Mouse (Mus musculus) intestine, embryonic 14.5 days (tissue): ENCODE measurements around the gene Gm48552. TPM values are rescaled to one million over a fixed set of nuclear protein-coding genes. Genes with fewer than 3 reads are reported as not detected.

Source experiments
- ATAC-seq: fragments of 200-750 bp; cut with Nextera tagmentation; replicated peaks from 2 replicates; pipeline ENCODE4 v1.8.0; 2017; ENCODE audit warnings: low read depth, moderate number of reproducible peaks, moderate TSS enrichment, moderate library complexity; ENCODE audit not compliant: low FRiP score, low TSS enrichment
- DNase-seq: peaks from one replicate; pipeline ENCODE4 v3.0.0-alpha.2; 2018; ENCODE audit warnings: low spot score
- H3K27ac ChIP-seq: fragments of 300-500 bp; sonication (generic); 2 replicates; pipeline ENCODE4 v1.5.1; 2014; ENCODE audit warnings: low read depth, mild to moderate bottlenecking, control low read depth
- H3K27me3 ChIP-seq: fragments of 300-500 bp; sonication (generic); replicated peaks from 2 replicates; pipeline ENCODE4 v1.6.1; 2014; ENCODE audit warnings: low read length, control low read depth; ENCODE audit not compliant: control insufficient read depth, insufficient read depth
- H3K36me3 ChIP-seq: fragments of 300-500 bp; sonication (generic); 2 replicates; pipeline ENCODE4 v1.6.1; 2014; ENCODE audit warnings: low read length, control low read depth; ENCODE audit not compliant: control insufficient read depth, insufficient read depth
- H3K4me1 ChIP-seq: fragments of 300-500 bp; sonication (generic); replicated peaks from 2 replicates; pipeline ENCODE4 v1.6.1; 2014; ENCODE audit warnings: low read length, control low read depth, mixed read lengths; ENCODE audit not compliant: control insufficient read depth, insufficient read depth
- H3K4me2 ChIP-seq: fragments of 300-500 bp; sonication (generic); 2 replicates; pipeline ENCODE4 v1.6.1; 2014; ENCODE audit warnings: low read length
- H3K4me3 ChIP-seq: fragments of 300-500 bp; sonication (generic); 2 replicates; pipeline ENCODE4 v1.5.1; 2014; ENCODE audit warnings: low read depth, low read length, control low read depth, mixed read lengths
- H3K9ac ChIP-seq: fragments of 300-500 bp; sonication (generic); 2 replicates; pipeline ENCODE4 v1.6.1; 2014; ENCODE audit warnings: mild to moderate bottlenecking, low read length
- H3K9me3 ChIP-seq: fragments of 300-500 bp; sonication (generic); 2 replicates; pipeline ENCODE4 v1.6.1; 2016; ENCODE audit warnings: low read length, control low read depth; ENCODE audit not compliant: control insufficient read depth
- WGBS: fragments of 180-500 bp; shearing (Covaris S2); extraction: QIAGEN DNeasy Blood & Tissue Kit; methylation state at CpG from one replicate; pipeline ENCODE4 v1.1.7; 2014; 5-methylcytosine and 5-hydroxymethylcytosine counted together
- polyA plus RNA-seq: library from polyadenylated mRNA; unstranded; fragments of >200 nt; fragmentation: Nextera tagmentation; extraction: Ambion mirVana; gene quantifications from 2 replicates; pipeline ENCODE4 v1.2.1, GENCODE M21; 2014

Gm48552 gene
- polyA plus RNA-seq, 1 experiment from 2014 or later = 0.37 TPM

DNA sequence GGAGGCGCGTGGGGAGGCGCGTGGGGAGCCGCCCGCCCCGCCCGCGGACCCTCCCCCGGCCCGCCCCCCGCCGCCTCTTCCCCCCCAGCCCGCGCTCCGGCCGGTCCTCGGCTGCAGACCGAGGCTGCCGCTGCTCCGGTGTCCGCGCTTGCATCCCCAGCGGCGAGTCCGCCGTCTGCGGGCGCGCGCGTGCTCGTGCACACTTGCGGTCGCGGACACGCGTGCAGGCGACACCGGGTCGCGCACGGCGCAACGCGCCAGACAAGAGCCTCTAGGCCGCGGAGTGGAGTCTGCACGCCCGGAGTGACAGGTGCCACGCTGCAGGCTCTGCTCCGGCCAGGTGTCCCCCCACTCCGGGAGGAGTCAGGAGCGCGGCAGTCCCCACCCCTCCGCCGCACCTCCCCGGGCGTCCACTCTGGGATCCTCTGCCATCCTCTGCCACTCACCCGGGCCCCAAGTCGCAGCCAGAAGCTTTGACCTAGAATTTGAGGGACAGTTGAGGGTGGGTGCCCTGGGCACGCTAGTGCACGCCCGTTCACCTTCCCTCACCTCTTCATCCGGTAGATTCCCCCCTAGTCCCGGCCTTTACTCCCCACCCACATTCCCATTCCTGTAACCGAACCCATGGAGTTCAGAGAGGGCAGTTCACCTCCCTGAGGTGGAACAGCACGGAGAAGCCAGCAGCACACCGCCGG is 42.2 kb downstream of the Gm48552 start:
- H3K36me3 ChIP-seq = no peaks in the 10 kb centered on the region
- H3K4me2 ChIP-seq = peak overlapping the region; percentile 88
- ATAC-seq (no peak; the same call in 1 of the 2 replicates), DNase-seq (peak; percentile 72)
- H3K9ac ChIP-seq = peak overlapping the region; percentile 79
- peak overlapping the region; percentile 69 for H3K4me3 ChIP-seq
- WGBS = 2% methylated on average over 52 of the region's 70 CpGs
- peaks cover 3% of the 10 kb centered on the region; the same call in 1 of the 2 replicates for H3K4me1 ChIP-seq
- H3K27me3 ChIP-seq = 0 out of 2 replicates have a peak, but pooled peaks cover 3% of the 10 kb centered on the region
- peak overlapping the region; percentile 82 for H3K27ac ChIP-seq
- no peaks in the 10 kb centered on the region for H3K9me3 ChIP-seq

DNA sequence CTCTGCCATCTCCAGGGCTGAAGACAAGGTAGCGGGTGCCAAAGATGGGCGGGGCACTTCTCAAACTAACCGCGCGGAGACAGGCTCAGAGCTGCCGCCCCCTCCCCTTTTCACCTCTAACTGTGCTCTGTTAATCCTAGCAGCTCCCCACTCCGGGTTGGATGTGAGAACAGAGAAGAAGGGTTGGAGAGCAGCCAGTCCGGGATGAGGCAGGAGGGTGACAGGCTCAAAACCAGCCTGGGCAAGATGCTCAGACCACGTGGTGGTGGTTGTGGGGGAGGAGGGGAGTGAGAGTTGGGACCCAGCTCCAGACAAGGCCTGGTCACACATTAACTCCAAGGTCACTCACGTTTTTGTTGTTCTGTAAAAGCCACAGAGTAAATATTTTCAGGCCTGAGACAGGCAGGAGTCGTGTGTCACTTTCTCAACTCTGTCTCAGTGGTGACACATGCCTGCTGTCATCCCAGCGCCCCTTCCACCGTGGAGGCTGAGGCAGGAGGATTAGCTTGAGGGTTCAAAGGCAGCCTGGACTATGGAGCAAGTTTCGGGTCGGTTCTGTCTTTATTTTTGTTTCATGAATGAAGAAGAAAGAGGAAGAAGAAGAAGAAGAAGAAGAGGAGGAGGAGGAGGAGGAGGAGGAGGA is 42.8 kb downstream of the Gm48552 start:
- peak overlapping the region; percentile 69; the same call in 1 of the 2 replicates for H3K4me3 ChIP-seq
- WGBS = 18% methylated on average over 15 of the region's 15 CpGs
- peaks cover 3% of the 10 kb centered on the region; the same call in 1 of the 2 replicates for H3K4me1 ChIP-seq
- no peaks in the 10 kb centered on the region for H3K36me3 ChIP-seq
- H3K27me3 ChIP-seq = 0 out of 2 replicates have a peak, but pooled peaks cover 3% of the 10 kb centered on the region
- H3K27ac ChIP-seq = peak overlapping the region; percentile 82; the same call in 1 of the 2 replicates
- H3K9ac ChIP-seq = no peak overlapping the region
- DNase-seq (peak; percentile 69), ATAC-seq (no peak)
- H3K9me3 ChIP-seq = no peaks in the 10 kb centered on the region
- H3K4me2 ChIP-seq = peak overlapping the region; percentile 88

DNA sequence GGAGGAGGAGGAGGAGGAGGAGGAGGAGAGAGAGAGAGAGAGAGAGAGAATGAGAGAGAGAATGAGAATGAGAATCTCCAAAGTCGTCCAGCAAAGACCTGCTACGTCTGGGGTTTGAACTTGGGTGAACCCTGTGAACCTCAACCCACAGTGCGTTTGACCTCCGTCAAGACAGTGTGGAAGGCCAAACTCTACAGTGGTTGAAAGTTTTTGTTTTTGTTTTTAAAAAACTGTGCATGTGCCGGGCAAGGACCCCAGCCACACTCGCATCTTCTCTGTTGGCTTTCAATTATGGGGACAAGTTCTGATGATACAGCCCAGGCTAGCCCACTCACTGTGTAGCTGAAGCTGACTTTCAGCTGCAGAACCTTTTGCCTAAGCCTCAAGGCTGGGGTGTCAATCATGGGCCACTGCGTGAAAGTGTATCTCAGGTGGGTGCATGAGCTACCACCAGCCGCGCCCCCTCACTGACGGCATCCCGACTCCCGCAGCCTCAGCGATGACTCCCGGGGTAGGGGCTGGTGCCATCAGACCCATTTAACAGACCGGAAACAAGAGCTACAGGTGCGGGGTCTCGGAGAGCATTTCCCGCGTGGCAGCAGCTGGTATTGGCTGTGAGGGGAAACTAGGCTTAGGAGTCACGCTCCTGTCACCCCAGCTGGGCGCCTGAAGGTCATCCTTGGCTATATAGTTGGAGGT is 43.5 kb downstream of the Gm48552 start:
- H3K36me3 ChIP-seq = no peaks in the 10 kb centered on the region
- H3K4me1 ChIP-seq = peaks cover 3% of the 10 kb centered on the region; the same call in 1 of the 2 replicates
- H3K9me3 ChIP-seq = no peaks in the 10 kb centered on the region
- 61% methylated on average over 21 of the region's 21 CpGs for WGBS
- no peak overlapping the region for H3K27ac ChIP-seq
- H3K9ac ChIP-seq = no peak overlapping the region
- ATAC-seq = peak; percentile 1; the same call in 1 of the 2 replicates
- peak overlapping the region; percentile 13; the same call in 1 of the 2 replicates for H3K4me3 ChIP-seq
- H3K27me3 ChIP-seq = 0 out of 2 replicates have a peak, but pooled peaks cover 3% of the 10 kb centered on the region
- peak overlapping the region; percentile 52 for H3K4me2 ChIP-seq
- peak; percentile 53 for DNase-seq

DNA sequence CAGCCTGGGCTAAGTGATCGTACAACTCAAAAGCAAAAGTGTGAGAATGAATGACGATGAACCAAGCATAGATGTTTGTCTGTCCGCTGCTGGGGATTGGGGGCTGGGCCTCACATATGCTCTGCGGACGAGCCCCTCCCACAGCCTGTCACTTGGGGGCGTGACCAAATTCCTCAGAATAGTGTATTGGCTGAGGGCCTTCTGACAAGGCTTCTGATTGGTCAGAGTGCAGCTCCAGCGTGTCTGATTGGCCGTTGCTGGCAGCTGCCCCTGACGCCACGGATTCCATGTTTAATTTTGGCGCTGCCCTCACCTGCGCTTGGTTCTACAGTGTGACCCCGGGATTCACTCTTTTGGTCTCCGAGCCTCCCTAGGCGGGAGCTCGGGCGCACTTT is 44.1 kb downstream of the Gm48552 start:
- DNase-seq = peak; percentile 88
- peak overlapping the region; percentile 20; the same call in 1 of the 2 replicates for H3K4me3 ChIP-seq
- peak overlapping the region; percentile 52 for H3K4me2 ChIP-seq
- no peak overlapping the region for H3K27ac ChIP-seq
- no peaks in the 10 kb centered on the region for H3K9me3 ChIP-seq
- no peak overlapping the region for H3K9ac ChIP-seq
- H3K36me3 ChIP-seq = no peaks in the 10 kb centered on the region
- WGBS = 4% methylated on average over 17 of the region's 17 CpGs
- peak; percentile 83 for ATAC-seq
- H3K4me1 ChIP-seq = peaks cover 3% of the 10 kb centered on the region; the same call in 1 of the 2 replicates
- H3K27me3 ChIP-seq = 0 out of 2 replicates have a peak, but pooled peaks cover 5% of the 10 kb centered on the region

- ATAC-seq = no peak
- H3K4me2 ChIP-seq = peak overlapping the region; percentile 52; the same call in 1 of the 2 replicates
- H3K9ac ChIP-seq = no peak overlapping the region
- no peak overlapping the region for H3K27ac ChIP-seq
- no peaks in the 10 kb centered on the region for H3K9me3 ChIP-seq
- H3K36me3 ChIP-seq = no peaks in the 10 kb centered on the region
- 72% methylated on average over 26 of the region's 26 CpGs for WGBS
- peak; percentile 51 for DNase-seq
- H3K4me1 ChIP-seq = peaks cover 3% of the 10 kb centered on the region; the same call in 1 of the 2 replicates
- H3K4me3 ChIP-seq = no peak overlapping the region
- H3K27me3 ChIP-seq = 0 out of 2 replicates have a peak, but pooled peaks cover 3% of the 10 kb centered on the region
These were observed 44.9 kb downstream of the Gm48552 start for GRCm38 (mm10) chr10:81433541-81434289.

DNA sequence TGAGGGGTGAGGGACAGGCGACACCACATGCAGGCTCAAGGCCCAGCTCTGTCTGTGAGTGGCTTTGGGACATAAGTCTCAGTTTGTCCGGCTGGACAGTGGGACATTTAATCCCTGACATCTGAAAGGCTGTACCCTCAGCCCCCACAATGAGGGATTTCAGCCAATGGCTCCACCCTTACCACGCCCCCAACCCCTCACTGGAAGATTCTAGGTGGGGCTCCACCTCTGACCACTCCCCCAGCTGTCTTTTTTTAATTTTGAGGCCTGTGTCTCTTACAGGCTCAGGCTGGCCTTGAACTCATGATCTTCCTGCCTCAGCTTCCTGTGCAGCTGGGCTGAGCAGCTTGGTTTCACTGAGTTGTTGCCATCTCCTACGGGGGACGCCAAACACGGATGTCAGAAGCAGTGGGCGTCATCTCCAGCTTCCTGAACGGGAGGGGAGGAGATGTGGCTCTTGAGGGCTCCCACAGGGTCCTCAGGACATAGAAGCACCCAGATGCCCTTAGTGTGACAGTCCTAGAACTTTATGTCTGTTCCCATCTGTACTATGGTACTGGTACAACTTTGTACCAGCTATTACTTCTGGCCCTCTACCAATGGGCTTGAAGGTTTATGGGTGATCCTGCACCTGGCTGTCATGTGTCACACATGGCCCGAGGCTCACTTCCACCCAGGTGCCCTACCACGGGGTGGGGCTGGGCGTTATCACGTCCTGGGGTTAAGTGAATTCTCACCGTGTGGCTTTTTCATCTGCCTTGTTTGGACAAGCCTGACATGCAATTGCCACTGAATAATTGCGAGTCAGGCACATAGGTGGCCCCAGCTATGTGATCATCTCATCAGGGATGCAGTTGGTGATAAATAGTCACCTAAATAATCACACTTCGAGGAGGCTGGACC is 45.8 kb downstream of the Gm48552 start:
- 55% methylated on average over 15 of the region's 15 CpGs for WGBS
- peaks cover 3% of the 10 kb centered on the region; the same call in 1 of the 2 replicates for H3K4me1 ChIP-seq
- DNase-seq (peak; percentile 48), ATAC-seq (no peak)
- H3K36me3 ChIP-seq = no peaks in the 10 kb centered on the region
- no peaks in the 10 kb centered on the region for H3K9me3 ChIP-seq
- H3K9ac ChIP-seq = no peak overlapping the region
- H3K4me2 ChIP-seq = no peak overlapping the region
- H3K27ac ChIP-seq = no peak overlapping the region
- H3K27me3 ChIP-seq = 0 out of 2 replicates have a peak, but pooled peaks cover 3% of the 10 kb centered on the region
- H3K4me3 ChIP-seq = no peak overlapping the region

- no peak overlapping the region for H3K9ac ChIP-seq
- 69% methylated on average over 3 of the region's 3 CpGs for WGBS
These were observed 46.6 kb downstream of the Gm48552 start for GRCm38 (mm10) chr10:81435436-81435835.

More at GRCm38 (mm10) chr10:81435436-81435835, 46.6 kb downstream of the Gm48552 start:
- H3K4me2 ChIP-seq = no peak overlapping the region
- 0 out of 2 replicates have a peak, but pooled peaks cover 3% of the 10 kb centered on the region for H3K27me3 ChIP-seq
- ATAC-seq = no peak
- H3K4me3 ChIP-seq = no peak overlapping the region
- no peaks in the 10 kb centered on the region for H3K36me3 ChIP-seq
- no peaks in the 10 kb centered on the region for H3K9me3 ChIP-seq
- H3K4me1 ChIP-seq = peaks cover 3% of the 10 kb centered on the region; the same call in 1 of the 2 replicates
- H3K27ac ChIP-seq = no peak overlapping the region
- DNase-seq = no peak
